In the genomic region with DNA sequence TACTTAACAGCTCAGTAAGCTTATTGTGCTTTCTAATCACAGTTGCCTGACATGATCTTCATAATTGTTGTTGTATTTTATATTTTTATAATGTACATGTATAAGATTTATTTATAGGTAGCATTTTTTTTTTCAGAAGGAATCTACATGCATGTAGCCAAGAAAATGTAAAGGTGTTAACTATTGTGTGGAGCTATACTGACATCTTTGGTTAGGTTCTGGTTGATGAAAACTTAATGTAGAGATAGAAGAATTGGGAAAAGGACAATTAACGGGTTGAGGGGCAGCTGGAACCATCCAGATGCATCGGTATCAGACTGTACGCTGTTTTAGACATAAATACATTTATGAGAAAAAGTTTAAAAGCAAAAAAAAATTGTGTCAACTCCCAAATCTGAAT, we compare ENCODE assay signal across 17 mouse cellular contexts. TPM values are rescaled to one million over a fixed set of nuclear protein-coding genes. Genes with fewer than 3 reads are reported as not detected.
DNase-seq lines count a peak whose midpoint lies in the region; ATAC-seq lines count a peak whose summit lies in the region.
"Had no signal": no experiment of that assay in that cellular context is flagged by ENCODE, and none has a peak within 500 bp of the region (broad histone marks: within the 10 kb centered on the region; RNA-seq: fewer than 3 reads in every experiment).

No protein-coding gene starts in this region.

- no peaks in the 10 kb centered on the region for H3K27me3 ChIP-seq in forebrain, embryonic 14.5 days (replicated peaks; ENCODE audit: control insufficient read depth, insufficient read depth, low read length)
- no peaks in the 10 kb centered on the region for H3K27me3 ChIP-seq in forebrain, embryonic 12.5 days
- H3K27me3 ChIP-seq in midbrain, embryonic 12.5 days, result no peaks in the 10 kb centered on the region
- H3K27me3 ChIP-seq in midbrain, embryonic 11.5 days (ENCODE audit: control insufficient read depth, insufficient read depth, low read length), result no peaks in the 10 kb centered on the region
- no peaks in the 10 kb centered on the region for H3K27me3 ChIP-seq in hindbrain, embryonic 16.5 days (replicated peaks; ENCODE audit: control insufficient read depth, insufficient read depth, low read length)
- no peaks in the 10 kb centered on the region for H3K27me3 ChIP-seq in neural tube, embryonic 13.5 days
- H3K27me3 ChIP-seq: embryonic facial prominence, embryonic 12.5 days; limb, embryonic 12.5 days had no signal

- H3K36me3 ChIP-seq in forebrain, embryonic 14.5 days (ENCODE audit: control insufficient read depth, insufficient read depth, low read length), result no peaks in the 10 kb centered on the region
- H3K36me3 ChIP-seq in forebrain, embryonic 12.5 days (replicated peaks), result no peaks in the 10 kb centered on the region
- H3K36me3 ChIP-seq in midbrain, embryonic 12.5 days, result no peaks in the 10 kb centered on the region
- no peaks in the 10 kb centered on the region for H3K36me3 ChIP-seq in midbrain, embryonic 11.5 days (ENCODE audit: control insufficient read depth, insufficient read depth, low read length)
- H3K36me3 ChIP-seq in hindbrain, embryonic 16.5 days (ENCODE audit: control insufficient read depth, insufficient read depth, low read length), result no peaks in the 10 kb centered on the region
- H3K36me3 ChIP-seq in neural tube, embryonic 13.5 days, result no peaks in the 10 kb centered on the region
- H3K36me3 ChIP-seq: embryonic facial prominence, embryonic 12.5 days; G1E; limb, embryonic 12.5 days; liver, embryonic 13.5 days had no signal

- H3K4me2 ChIP-seq in forebrain, embryonic 14.5 days (ENCODE audit: low read length), result peak overlapping the region; percentile 61
- no peak overlapping the region for H3K4me2 ChIP-seq in forebrain, embryonic 12.5 days
- peak overlapping the region; percentile 55; the same call in 1 of the 2 replicates for H3K4me2 ChIP-seq in midbrain, embryonic 12.5 days (replicated peaks)
- H3K4me2 ChIP-seq in midbrain, embryonic 11.5 days, result no peak overlapping the region
- H3K4me2 ChIP-seq in hindbrain, embryonic 16.5 days (ENCODE audit: low read length), result peak overlapping the region; percentile 51; the same call in 1 of the 2 replicates
- peak overlapping the region; percentile 58 for H3K4me2 ChIP-seq in neural tube, embryonic 13.5 days

- peak; percentile 23 for DNase-seq in forebrain, embryonic 14.5 days (ENCODE audit: low spot score)
- no peak for DNase-seq in midbrain, embryonic 11.5 days (ENCODE audit: low spot score, missing footprints)
- DNase-seq in layer of hippocampus, adult 9-10 months (ENCODE audit: low spot score), result no peak
- DNase-seq in spleen, adult 12 weeks (ENCODE audit: low spot score), result no peak
- DNase-seq: gastrocnemius, postnatal 36 days; liver, embryonic 13.5 days; lung, postnatal 36 days had no signal

- no peak overlapping the region for H3K9ac ChIP-seq in forebrain, embryonic 14.5 days (ENCODE audit: low read length)
- H3K9ac ChIP-seq in forebrain, embryonic 12.5 days, result no peak overlapping the region
- no peak overlapping the region for H3K9ac ChIP-seq in midbrain, embryonic 12.5 days (replicated peaks)
- H3K9ac ChIP-seq in midbrain, embryonic 11.5 days (ENCODE audit: low read length), result no peak overlapping the region
- no peak overlapping the region for H3K9ac ChIP-seq in hindbrain, embryonic 16.5 days (ENCODE audit: low read depth, low read length)
- no peak overlapping the region for H3K9ac ChIP-seq in neural tube, embryonic 13.5 days
- H3K9ac ChIP-seq: liver, embryonic 13.5 days had no signal

- H3K4me1 ChIP-seq in forebrain, embryonic 14.5 days (ENCODE audit: control insufficient read depth, insufficient read depth, low read length), result 0 out of 2 replicates have a peak, but pooled peaks cover 2% of the 10 kb centered on the region
- peaks cover 11% of the 10 kb centered on the region for H3K4me1 ChIP-seq in forebrain, embryonic 12.5 days
- H3K4me1 ChIP-seq in midbrain, embryonic 12.5 days, result peaks cover 12% of the 10 kb centered on the region
- no peaks in the 10 kb centered on the region for H3K4me1 ChIP-seq in midbrain, embryonic 11.5 days (ENCODE audit: control insufficient read depth, insufficient read depth, low read length)
- H3K4me1 ChIP-seq in hindbrain, embryonic 16.5 days (ENCODE audit: control insufficient read depth, insufficient read depth, low read depth, low read length), result peaks cover 2% of the 10 kb centered on the region; the same call in 1 of the 2 replicates
- H3K4me1 ChIP-seq in neural tube, embryonic 13.5 days (replicated peaks), result peaks cover 13% of the 10 kb centered on the region; the same call in 1 of the 2 replicates
- H3K4me1 ChIP-seq: liver, embryonic 13.5 days had no signal

- 75% methylated on average over 3 of the region's 3 CpGs for WGBS in forebrain, embryonic 14.5 days
- 80% methylated on average over 3 of the region's 3 CpGs for WGBS in forebrain, embryonic 12.5 days
- 74% methylated on average over 3 of the region's 3 CpGs for WGBS in midbrain, embryonic 12.5 days
- WGBS in midbrain, embryonic 11.5 days, result 71% methylated on average over 3 of the region's 3 CpGs
- 63% methylated on average over 3 of the region's 3 CpGs for WGBS in hindbrain, embryonic 16.5 days
- WGBS in neural tube, embryonic 13.5 days, result 54% methylated on average over 3 of the region's 3 CpGs

- no peak overlapping the region for H3K4me3 ChIP-seq in forebrain, embryonic 14.5 days (ENCODE audit: low read depth, low read length)
- H3K4me3 ChIP-seq in forebrain, embryonic 12.5 days (replicated peaks), result no peak overlapping the region
- no peak overlapping the region for H3K4me3 ChIP-seq in midbrain, embryonic 12.5 days
- no peak overlapping the region for H3K4me3 ChIP-seq in midbrain, embryonic 11.5 days (ENCODE audit: low read depth, low read length)
- H3K4me3 ChIP-seq in hindbrain, embryonic 16.5 days (ENCODE audit: low read length), result peak overlapping the region; percentile 55
- peak overlapping the region; percentile 46 for H3K4me3 ChIP-seq in neural tube, embryonic 13.5 days

- no peak overlapping the region for H3K27ac ChIP-seq in forebrain, embryonic 14.5 days (ENCODE audit: low read depth, low read length)
- H3K27ac ChIP-seq in forebrain, embryonic 12.5 days, result no peak overlapping the region
- H3K27ac ChIP-seq in midbrain, embryonic 12.5 days (replicated peaks), result no peak overlapping the region
- H3K27ac ChIP-seq in midbrain, embryonic 11.5 days (ENCODE audit: low read depth, low read length), result no peak overlapping the region
- no peak overlapping the region for H3K27ac ChIP-seq in hindbrain, embryonic 16.5 days (ENCODE audit: low read depth, low read length)
- H3K27ac ChIP-seq in neural tube, embryonic 13.5 days (replicated peaks), result no peak overlapping the region
- H3K27ac ChIP-seq: embryonic facial prominence, embryonic 12.5 days; kidney, postnatal 0 days; limb, embryonic 12.5 days; liver, embryonic 13.5 days had no signal

- H3K9me3 ChIP-seq in forebrain, embryonic 14.5 days (replicated peaks; ENCODE audit: control insufficient read depth, low read length), result no peaks in the 10 kb centered on the region
- H3K9me3 ChIP-seq in forebrain, embryonic 12.5 days, result no peaks in the 10 kb centered on the region
- no peaks in the 10 kb centered on the region for H3K9me3 ChIP-seq in midbrain, embryonic 12.5 days
- no peaks in the 10 kb centered on the region for H3K9me3 ChIP-seq in midbrain, embryonic 11.5 days (ENCODE audit: control insufficient read depth, low read length)
- no peaks in the 10 kb centered on the region for H3K9me3 ChIP-seq in hindbrain, embryonic 16.5 days (ENCODE audit: control insufficient read depth, low read length)
- H3K9me3 ChIP-seq in neural tube, embryonic 13.5 days, result no peaks in the 10 kb centered on the region
- H3K9me3 ChIP-seq: embryonic facial prominence, embryonic 12.5 days; G1E; limb, embryonic 12.5 days; liver, embryonic 13.5 days had no signal

- no peak for ATAC-seq in forebrain, embryonic 14.5 days
- no peak for ATAC-seq in forebrain, embryonic 12.5 days (ENCODE audit: low FRiP score)
- ATAC-seq in midbrain, embryonic 12.5 days (ENCODE audit: low FRiP score, low read depth), result no peak
- no peak for ATAC-seq in midbrain, embryonic 11.5 days (ENCODE audit: low FRiP score)
- no peak for ATAC-seq in hindbrain, embryonic 16.5 days
- no peak for ATAC-seq in neural tube, embryonic 13.5 days (ENCODE audit: low read depth)
- ATAC-seq: activated CD4-positive, CD25-positive, alpha-beta regulatory T cell, adult 4 months; intestine, postnatal 0 days had no signal

RNA-seq across cellular contexts. Expression of gene Cdh10, which starts 1.0 kb away (rescaled TPM):
- polyA plus RNA-seq in forebrain, embryonic 14.5 days (2014; fragmentation: Nextera tagmentation; extraction: Ambion mirVana), result 14.1 and 19.9 TPM in 2 replicates
- polyA plus RNA-seq in forebrain, embryonic 12.5 days (2016; fragmentation: Nextera tagmentation; extraction: Ambion mirVana), result 6.7 and 7.1 TPM in 2 replicates
- polyA plus RNA-seq in midbrain, embryonic 12.5 days (2016; fragmentation: Nextera tagmentation; extraction: Ambion mirVana), result 8.3 and 8.7 TPM in 2 replicates
- 6.4 and 8.4 TPM in 2 replicates for polyA plus RNA-seq in midbrain, embryonic 11.5 days (2014; fragmentation: Nextera tagmentation; extraction: Ambion mirVana)
- 31.2 and 33.7 TPM in 2 replicates for polyA plus RNA-seq in hindbrain, embryonic 16.5 days (2015; fragmentation: Nextera tagmentation; extraction: Ambion mirVana)
- polyA plus RNA-seq in neural tube, embryonic 13.5 days (2015; fragmentation: Nextera tagmentation; extraction: Ambion mirVana), result 15.5 and 17.0 TPM in 2 replicates
- polyA plus RNA-seq: activated CD4-positive, CD25-positive, alpha-beta regulatory T cell, adult 4 months; G1E had no signal

Comparison
In these comparisons a context has a peak if more than half of its experiments do, and no peak if none do; other contexts are left out.
1. H3K4me2 ChIP-seq: peak in forebrain, embryonic 14.5 days (single experiment), midbrain, embryonic 12.5 days (single experiment), hindbrain, embryonic 16.5 days (single experiment) and neural tube, embryonic 13.5 days (single experiment); none in forebrain, embryonic 12.5 days (single experiment) and midbrain, embryonic 11.5 days (single experiment).
2. H3K4me3 ChIP-seq: peak in hindbrain, embryonic 16.5 days (single experiment) and neural tube, embryonic 13.5 days (single experiment); none in forebrain, embryonic 14.5 days (single experiment), forebrain, embryonic 12.5 days (single experiment), midbrain, embryonic 12.5 days (single experiment) and midbrain, embryonic 11.5 days (single experiment).